Mouse (Mus musculus): Measurements from ENCODE around the gene 4930415O20Rik.
"Not testable (repeated sequence)": the region's sequence is repeated elsewhere in the genome, so short reads cannot be mapped to it uniquely, and the experiment has no call there.

The 4930415O20Rik gene

DNA sequence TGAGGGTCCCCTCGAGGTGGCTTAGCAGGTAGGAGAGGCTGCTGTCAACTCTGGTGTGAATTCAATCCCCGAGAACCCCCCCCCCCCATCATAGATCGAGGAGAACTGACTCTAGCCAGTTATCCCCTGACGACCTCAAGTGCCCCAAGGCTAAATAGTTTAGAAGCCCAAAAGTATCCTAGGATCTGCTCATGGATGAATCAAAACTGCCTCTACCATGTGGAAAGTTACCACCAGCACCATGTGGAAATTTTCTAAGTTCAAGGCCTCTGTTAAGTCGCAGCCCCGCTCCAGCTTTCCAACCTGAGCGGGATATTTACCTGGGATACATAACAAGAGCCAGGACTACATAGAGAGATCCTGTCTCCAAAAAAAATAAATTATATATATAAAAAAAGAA, 1.6 kb upstream of the 4930415O20Rik start:
- DNase-seq = no peak

DNA sequence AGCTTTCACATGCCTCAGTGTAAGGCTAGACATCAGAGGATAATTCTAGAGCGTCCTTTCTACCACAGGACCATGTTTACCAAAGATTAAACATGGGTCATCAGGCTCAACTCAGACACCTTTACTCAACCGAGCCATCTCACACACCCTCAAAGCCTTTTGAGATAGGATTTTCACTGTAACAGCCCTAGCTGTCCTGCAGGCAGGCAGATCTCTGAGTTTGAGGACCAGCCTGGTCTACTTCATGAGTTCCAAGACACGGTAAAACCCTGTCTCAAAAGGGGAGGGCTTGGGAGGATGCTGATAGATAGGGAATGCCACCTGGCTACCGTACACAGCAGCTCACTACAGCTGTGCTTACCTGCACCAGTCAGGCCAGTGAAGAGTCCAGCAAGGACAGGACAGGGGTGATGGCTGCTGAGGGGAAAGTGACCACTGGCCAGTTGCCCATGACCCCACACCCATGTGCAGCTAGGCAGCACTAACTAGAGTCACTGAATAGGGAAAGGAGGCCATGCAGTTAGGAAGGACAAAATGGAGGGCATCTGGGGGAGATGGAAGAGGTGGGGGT, 924 bp upstream of the 4930415O20Rik start:
- DNase-seq = no peak

DNA sequence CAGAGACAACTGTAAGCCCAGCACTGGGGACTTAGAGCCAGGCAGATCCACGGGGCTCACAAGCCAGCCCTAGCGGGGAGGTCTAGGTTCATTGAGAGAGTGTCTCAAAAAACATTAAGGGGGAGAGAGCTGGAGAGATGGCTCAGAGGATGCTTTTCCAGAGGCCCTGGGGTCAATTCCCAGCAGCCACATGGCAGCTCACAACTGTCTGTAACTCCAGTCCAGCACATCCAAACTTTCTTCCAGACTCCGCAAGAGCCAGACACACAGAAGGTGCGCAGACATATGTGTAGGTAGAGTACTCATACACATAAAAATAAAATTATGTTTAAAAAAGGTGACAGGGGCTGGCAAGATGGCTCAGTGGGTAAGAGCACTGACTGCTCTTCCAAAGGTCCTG, 2.5 kb downstream of the 4930415O20Rik start:
- DNase-seq = no peak

DNA sequence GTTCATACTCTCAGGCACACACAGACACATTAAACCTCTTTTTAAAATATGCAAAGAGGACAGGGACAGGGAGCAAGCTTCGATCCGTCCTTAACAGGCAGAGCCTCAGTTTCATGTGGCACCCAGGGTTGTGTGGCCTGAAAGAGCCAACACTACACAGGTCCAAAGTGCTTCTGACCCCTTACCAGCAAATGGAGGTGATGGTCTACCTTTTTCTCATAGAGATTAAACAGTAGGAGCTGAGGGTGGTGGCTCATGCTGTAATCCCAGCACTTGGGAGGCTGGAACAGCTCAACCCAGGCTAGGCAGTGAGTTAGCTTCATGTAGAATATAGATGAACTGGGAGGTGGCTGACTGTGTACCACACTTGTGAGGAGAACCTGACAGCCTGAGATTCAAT, 8.5 kb downstream of the 4930415O20Rik start:
- DNase-seq = no peak

DNA sequence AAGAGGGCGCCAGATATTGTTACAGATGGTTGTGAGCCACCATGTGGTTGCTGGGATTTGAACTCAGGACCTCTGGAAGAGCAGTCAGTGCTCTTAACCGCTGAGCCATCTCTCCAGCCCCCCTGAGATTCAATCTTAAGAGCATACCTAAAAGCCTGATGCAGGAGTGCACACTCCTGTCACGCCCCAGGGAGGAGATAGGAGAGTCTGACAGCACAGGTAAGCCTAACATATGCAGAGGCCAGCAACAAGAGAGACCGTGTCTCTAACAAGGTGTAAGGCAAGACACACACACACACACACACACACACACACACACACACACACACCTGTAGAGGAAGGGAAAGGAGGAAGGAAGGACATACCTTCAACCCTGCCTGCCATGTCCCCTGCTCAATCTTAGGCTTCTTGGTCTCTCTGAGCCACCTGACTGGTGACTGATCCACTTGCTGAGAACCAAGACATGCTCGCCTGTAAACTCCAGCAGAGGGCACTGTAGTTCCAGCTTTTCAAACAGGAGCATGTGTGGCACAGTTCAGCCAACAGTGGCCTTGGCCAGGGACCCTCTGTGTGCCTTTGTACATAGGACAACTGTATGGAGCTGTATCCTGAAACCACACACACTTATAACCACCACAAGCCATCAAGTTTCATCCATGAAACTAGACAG, 9.1 kb downstream of the 4930415O20Rik start:
- peak; percentile 87 to 91 for DNase-seq

DNA sequence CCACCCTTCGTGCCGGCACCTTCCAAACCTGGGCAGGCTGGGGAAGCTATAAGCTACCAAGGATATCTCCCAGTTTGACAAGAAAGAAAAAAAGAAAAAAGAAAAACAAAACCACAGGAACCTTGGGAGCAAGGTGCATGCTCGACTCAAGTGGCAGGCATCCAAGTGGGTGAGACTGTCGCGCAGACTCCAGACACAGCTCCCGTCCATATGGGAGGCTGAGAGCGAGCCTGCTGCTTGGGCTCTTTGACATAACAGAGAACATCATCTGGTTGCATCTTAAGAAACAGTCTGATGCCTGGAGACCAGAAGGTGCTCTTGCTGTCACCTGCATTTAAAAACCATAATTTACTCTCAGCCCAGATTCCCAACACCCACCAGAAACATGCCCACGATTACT, 11.6 kb downstream of the 4930415O20Rik start:
- peak; percentile 77 to 84 for DNase-seq

DNA sequence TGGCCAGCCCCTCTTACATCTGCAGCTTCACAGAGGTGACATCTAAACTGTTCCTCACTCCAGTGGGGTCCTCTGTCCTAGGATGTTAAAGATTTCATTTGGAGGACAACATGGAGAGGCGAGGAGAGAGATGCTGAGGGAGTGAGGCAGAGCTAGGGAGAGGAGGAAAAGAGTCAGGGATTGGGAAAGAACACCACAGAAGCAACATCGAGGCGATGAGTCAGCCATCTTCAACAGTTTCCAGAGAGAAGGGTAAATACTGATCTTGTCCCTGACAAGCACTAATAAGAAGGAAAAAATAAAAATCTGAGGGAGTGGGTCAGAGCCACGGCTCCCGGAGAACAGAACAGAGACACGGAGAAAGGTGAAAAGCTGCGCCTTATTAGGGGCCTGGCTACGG, 12.2 kb downstream of the 4930415O20Rik start:
- DNase-seq = no peak

DNA sequence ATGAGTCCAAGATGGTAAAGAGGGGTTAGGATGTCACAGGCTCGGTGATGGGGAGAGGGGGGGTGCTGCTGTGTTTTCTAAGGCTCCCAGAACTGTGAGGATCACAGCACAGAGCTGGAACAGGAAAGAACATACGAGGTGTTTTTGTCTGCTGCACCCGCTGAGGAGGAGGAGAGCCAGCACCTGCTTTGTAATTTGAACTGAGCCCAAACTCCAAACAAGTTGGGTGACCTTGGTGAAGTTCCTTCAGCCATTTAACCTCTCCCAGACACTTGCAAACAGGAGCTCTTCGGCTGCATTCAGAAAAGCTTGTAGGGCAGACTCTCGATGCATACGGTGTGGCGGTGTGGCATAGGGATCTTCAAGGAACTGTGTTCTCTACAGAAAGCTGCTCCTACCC, 14.6 kb downstream of the 4930415O20Rik start:
- peak in 1 of 2 experiments; percentile 62 for DNase-seq

DNA sequence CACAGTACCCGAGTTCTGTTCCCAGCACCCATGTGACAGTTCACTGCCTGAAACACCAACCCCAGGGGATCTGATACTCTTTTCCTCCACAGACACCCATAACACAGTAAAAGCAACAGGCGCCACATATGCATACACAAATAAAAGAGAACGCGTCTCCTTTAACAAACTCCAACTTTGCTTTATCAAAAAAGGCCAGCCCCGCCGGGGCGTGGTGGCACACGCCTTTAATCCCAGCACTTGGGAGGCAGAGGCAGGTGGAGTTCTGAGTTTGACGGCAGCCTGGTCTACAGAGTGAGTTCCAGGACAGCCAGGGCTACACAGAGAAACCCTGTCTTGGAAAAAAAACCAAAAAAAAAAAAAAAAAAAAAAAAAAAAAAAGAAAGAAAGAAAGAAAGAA, 15.3 kb downstream of the 4930415O20Rik start:
- DNase-seq = not testable (repeated sequence)

DNA sequence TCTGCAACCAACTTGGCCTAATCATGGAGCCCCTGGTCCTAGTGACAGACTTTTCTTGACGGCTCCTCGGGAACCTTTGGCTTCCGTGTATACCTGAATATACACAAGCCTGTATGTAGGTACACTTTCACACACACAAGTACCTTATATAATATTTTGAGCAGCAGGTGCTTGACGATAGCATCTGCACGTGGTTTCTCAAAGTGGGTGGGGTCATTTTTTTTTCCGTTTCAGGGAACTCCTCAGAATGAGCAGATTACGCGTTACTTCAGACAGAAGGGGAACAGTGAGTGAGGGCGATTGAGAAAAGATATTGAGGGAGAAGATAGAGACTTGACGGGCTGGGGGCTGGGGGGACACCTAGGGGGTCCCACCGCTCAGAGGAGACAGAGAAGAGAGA, 16.9 kb downstream of the 4930415O20Rik start:
- DNase-seq = no peak

DNA sequence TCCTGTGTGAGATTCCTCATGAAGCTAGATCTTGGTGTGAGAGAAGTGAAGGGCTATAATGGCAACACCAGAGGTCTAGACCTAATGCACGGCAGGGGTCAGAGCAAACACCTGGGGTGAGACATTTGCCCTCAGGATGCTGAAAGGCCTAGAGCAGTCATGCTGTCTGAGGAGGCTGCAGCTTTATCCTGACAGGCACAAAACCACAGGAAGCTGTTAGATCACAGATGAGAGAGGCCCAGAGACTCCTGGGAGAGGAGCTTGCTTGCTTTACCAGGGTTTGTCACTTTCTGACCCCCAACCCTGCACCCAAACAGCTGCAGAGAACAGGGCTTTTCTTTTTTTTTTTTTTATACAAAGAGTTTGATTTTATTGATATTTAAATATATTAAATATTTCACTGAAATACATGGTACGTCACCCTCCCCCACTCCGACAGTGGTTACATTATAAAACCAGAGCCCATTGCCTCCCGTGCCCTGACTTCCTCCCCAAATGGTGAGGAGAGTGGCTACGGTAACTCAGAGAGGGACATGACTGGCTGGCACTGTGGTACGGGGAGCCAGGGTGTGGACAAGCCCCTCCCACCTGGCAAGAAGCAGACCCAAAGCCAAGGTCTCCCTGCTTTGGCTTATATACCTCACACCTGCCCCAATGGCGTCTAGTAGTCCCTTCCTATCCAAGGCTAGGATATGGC, 19.0 kb downstream of the 4930415O20Rik start:
- DNase-seq = peak in 1 of 2 experiments; percentile 36

DNA sequence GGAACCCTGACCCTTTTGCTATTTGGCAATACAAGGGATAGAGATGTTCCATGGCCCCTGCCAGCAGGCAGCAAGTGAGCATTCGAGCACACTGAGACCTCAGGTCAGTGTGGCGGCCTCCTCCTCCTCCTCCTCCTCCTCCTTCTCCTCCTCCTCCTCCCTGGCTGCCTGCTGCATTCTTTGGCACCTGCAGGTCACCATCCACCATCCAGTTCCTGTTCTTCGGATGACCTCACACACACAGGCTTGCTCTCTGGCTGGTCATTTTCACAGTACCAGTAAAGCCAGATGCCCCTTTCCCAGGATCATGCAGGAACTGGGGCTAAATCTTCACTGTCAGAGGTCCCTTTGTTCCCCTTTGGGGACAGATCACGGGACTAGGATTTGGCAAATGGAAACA, 20.6 kb downstream of the 4930415O20Rik start:
- DNase-seq = peak in 1 of 2 experiments; percentile 48

DNA sequence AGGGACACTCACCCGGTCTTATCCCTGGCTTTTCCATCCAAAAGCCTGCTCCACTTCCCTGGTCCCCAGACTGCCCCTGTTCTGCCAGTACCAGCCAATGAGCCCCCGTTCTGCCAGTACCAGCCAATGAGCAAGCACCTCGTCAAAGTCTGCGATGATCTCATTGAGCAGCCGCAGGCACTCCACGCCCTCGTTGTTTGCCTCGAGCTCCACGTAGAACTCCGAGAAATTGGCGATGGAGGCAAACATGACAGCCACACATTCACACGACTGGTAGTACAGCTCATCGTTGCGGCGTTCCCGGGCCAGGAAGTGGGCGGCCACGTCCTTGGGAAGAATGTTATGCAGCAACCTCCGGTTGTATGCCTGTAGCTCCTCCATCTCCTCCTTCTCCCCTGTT, 23.4 kb downstream of the 4930415O20Rik start:
- peak in 1 of 2 experiments; percentile 37 for DNase-seq

DNA sequence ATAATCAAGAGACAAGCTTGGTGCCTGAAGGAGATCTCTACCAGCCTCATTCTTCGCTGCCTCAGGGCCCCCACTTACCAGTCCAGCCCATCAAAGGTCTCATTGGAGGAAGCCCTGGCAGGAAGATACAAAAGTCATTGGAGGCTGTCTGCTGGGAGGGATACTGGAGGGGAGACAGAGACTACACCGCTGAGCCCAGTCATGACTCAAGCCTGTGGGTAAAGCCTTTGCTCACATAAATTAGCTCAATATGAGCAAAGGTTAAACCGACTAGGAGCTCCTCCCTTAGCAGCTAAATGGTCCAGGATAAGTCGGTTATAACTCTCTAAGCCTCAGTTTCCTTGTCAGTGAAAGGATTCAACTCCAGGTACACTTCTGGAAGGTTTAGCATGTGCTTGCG, 24.2 kb downstream of the 4930415O20Rik start:
- peak in 1 of 2 experiments; percentile 58 for DNase-seq

DNA sequence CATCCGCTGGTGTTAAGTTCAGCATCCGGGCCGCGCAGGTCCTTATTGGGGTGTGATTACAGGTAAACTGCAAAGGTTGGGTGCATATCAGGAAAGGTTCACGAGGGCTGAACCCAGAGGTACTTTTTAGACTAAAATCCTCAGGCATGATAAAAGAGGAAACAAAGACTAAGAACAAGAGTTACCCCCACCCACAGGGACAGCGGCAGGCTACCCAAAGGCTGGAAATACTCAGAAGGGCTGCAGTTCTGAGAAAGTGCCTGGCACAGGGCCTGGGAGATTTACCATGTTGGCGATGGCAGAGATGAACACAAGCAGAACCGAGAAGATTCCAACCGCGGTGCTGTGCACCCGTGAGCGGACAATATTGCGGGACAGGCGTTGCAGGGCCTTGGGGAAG, 25.8 kb downstream of the 4930415O20Rik start:
- peak in 1 of 2 experiments; percentile 30 for DNase-seq

DNA sequence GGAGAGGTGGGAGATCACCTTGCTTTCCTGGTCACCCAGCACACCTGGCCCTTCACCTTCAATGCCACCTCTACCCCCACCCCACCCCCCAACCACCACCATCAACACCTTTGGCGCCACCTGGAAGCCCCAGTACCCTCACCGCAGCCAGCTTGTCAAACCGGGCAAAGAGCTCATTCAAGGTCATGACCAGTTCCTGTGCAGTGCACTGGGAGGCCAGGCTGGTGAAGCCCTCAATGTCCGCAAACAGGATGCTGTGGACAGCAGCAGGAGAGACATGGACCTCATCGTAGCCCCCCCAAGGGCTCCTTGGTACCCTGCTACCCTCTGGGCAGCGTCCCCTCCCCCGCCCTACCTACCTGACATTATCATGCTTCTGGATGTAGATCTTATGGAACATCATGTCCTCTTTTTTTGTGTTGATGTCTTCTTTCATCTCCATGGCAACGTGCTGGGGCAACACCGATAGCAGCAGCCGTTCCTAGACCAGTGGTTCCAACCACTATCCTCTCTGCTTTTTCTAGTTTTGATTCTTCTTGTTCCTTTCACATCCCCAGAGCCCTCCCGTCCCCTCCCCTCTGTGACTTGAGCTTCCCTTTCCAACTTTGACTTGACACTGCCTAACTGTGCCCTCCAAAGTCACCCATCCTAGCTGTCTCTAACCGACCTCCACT, 29.4 kb downstream of the 4930415O20Rik start:
- peak in 1 of 2 experiments; percentile 37 for DNase-seq

DNA sequence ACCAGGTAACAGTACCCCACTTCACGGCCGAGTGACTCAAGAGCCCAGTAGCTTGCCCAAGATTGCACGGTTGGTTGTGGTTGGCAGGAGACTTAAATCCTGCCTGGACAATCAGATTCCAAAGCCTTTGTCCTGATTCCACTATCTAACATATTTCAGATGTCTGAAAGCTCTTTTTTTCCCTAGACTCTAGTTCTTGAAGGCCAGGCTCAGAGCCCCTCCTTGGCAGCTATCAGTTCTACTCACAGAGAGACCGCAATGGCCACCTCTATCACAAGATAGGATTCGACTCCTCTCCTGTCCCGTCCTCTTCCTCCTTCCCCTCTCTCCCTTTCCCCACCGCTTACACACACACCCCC, 31.0 kb downstream of the 4930415O20Rik start:
- peak in 1 of 2 experiments; percentile 37 for DNase-seq

DNA sequence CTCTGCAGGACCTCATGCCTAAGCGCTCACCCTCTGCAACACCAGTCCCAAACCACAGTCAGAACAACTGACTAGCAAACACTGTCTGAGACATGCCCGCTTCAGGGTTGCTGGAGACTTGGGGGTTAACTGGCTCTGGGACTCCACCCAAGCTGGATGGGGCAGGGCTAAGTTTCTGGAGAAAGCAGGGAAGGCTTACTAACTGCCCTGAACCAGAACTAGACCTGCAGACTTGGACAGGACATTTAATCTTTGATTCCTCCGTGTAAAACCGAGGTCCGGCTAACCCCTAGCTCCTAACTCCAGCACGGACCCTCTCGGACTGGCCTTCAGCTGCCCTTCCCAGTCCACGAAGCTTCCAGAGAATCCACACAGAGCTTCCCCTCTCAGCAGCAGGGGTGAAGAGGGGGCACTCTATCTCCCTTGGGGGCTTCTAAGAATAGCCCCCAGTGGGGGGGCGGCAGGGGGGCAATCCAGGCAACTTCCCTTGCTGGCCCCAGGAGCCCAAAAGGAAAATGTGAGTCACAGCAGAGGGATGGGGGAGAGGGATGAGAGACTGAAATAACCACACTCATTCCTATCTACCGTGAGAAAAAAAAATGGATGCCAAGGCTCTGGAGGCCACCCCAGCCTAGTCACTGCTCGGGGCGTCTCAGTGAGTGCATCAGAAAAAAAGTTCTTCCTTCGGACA, 31.5 kb downstream of the 4930415O20Rik start:
- peak; percentile 46 to 72 for DNase-seq

DNA sequence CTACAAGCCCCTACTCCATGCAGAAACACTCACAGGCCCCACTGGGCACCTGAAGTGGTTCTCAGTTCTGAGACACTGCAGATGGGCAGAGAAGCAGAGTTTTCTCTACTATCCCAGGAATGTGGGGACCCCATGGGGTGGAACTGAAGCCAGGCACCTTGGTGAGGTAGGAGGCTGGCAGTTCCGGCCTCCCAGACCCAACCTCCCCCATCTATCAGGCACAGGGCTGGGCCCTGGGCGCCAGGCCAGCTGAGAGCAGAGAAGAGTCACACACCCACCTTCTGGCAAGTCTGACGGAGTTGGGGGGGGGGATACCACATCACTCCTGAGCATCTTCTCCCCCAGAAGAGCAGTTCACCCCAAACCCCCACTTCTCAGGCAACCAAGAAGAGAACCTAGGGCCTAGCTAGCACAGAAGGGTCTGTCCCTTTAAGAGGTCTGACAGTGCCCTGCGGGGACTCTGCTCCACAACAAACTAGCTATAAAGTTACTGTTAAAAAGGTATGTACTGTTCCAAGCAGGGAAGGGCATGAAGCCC, 32.2 kb downstream of the 4930415O20Rik start:
- peak; percentile 60 to 78 for DNase-seq

DNA sequence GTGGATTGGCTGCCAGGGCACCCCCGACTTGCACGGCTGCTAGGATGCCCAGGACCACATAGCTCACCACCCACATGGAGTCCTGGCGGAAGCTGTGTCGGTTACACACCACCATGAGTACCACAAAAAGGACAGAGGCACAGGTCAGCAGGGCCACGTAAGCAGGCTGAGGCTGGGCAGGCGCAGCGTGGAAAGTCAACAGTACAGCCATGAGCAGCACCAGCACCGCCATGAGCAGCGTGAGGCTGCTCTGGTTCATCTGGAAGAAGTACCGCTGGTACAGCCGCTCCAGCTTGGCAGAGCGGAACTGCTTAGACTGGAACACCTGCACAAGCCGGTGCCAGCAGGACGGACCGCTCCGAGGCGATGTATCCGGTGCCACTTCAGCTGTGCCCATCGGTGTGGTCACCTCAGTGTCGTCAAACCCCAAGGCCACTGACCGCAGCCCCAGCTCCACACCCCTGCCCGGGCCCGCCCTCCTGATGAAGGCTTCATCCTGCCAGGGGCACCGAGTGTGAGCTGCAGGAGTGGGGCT, 33.3 kb downstream of the 4930415O20Rik start:
- DNase-seq = peak; percentile 37 to 81

DNA sequence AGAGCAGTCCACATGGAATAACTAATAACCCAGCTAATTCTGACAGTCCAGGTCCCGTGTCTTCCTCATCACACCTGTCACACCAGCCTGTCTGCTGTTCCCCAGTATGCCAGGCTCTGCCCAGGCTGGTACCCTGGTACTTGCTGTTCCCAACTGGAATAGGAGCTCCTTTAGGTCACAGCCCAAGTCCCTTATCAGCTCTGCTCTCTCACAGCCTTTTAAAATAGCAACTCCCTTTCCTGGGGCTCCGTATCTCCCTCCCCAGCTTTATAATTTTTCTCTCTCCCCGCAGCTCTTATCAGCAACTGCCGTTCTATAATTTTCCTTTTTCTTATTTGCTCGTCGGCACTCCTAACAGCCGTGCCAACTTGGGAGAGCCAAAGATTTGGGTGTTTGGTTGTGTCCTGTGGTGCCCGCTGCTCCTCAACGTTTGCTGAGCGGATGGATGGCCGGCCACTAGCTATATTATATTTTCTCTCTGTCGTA, 35.3 kb downstream of the 4930415O20Rik start:
- DNase-seq = no peak

DNA sequence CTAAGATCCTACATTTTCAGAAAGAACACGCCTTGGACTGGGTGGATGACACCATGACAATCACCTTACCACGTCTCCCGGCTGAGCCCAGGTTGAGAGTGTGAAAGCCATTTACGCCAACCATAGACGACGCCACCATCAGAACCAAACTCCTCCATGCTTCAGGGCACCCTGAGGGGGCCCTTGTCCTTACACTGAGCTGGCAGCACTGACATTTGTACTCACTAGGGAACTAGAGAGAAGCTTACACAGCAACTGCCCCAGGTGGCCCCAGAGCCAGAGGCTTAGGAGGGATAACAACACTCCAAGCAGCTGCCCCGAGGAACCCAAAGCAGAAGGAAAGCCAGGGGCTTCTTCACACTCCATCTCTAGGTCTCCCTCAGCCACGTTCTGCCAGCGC, 35.9 kb downstream of the 4930415O20Rik start:
- no peak for DNase-seq
